Mouse (Mus musculus): ENCODE data around the gene Gm428. TPM values are rescaled to one million over a fixed set of nuclear protein-coding genes. Genes with fewer than 3 reads are reported as not detected.
"Not testable (repeated sequence)": the region's sequence is repeated elsewhere in the genome, so short reads cannot be mapped to it uniquely, and the experiment has no call there.

Gm428 gene
- polyA plus RNA-seq (2015; fragmentation: Nextera tagmentation; extraction: Ambion mirVana), result not detected in 2 replicates

DNA sequence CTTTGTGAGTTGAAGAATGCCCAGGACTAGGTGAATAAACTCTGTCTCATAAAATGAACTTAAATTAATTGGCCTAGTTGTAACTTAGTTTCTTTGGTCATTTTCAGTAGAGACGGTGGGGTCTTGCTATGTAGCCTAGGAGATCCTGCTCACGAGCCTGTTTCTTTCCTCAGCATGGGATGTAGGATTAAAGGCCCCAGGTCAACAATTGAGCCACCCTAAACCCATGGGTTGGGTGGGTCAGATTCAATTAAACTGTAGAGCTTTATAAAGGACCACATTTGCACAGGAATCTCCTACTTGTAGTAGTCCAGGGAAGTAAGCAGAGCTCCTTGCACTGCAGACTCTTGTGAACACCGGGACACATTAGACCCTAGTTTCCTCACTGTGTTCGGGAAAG lies at the start of gene Gm428:
Gm428 (plus strand) TSS at position 301 of the 400 bp plus-strand sequence.
- not testable (repeated sequence) for H3K9ac ChIP-seq; H3K4me1 ChIP-seq; ATAC-seq (ENCODE audit: borderline replicate concordance, extremely low read depth, low FRiP score, low TSS enrichment); H3K4me3 ChIP-seq; H3K9me3 ChIP-seq; H3K4me2 ChIP-seq; H3K27me3 ChIP-seq; H3K36me3 ChIP-seq; H3K27ac ChIP-seq
- 60% methylated on average over 1 of the region's 4 CpGs for WGBS

DNA sequence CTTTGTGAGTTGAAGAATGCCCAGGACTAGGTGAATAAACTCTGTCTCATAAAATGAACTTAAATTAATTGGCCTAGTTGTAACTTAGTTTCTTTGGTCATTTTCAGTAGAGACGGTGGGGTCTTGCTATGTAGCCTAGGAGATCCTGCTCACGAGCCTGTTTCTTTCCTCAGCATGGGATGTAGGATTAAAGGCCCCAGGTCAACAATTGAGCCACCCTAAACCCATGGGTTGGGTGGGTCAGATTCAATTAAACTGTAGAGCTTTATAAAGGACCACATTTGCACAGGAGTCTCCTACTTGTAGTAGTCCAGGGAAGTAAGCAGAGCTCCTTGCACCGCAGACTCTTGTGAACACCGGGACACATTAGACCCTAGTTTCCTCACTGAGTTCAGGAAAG lies 45.5 kb upstream of the Gm428 start, which contains the start of gene Gm11236:
Gm11236 (plus strand) TSS at position 301 of the 400 bp plus-strand sequence.
- no CpG with 5 or more reads among the region's 4 CpGs for WGBS
- not testable (repeated sequence) for H3K27me3 ChIP-seq; ATAC-seq (ENCODE audit: borderline replicate concordance, extremely low read depth, low FRiP score, low TSS enrichment); H3K4me3 ChIP-seq; H3K9me3 ChIP-seq; H3K4me1 ChIP-seq; H3K27ac ChIP-seq; H3K9ac ChIP-seq; H3K4me2 ChIP-seq; H3K36me3 ChIP-seq

- ATAC-seq (ENCODE audit: borderline replicate concordance, extremely low read depth, low FRiP score, low TSS enrichment); H3K27ac ChIP-seq; H3K4me1 ChIP-seq; H3K27me3 ChIP-seq; H3K4me3 ChIP-seq; H3K9me3 ChIP-seq; H3K4me2 ChIP-seq; H3K9ac ChIP-seq; H3K36me3 ChIP-seq: not testable (repeated sequence)
- WGBS, result 77% methylated on average over 4 of the region's 4 CpGs
Observed at GRCm38 (mm10) chr4:73661864-73662263, 21.5 kb upstream of the Gm428 start.

GRCm38 (mm10) chr4:73668054-73668453 lies 15.3 kb upstream of the Gm428 start, which contains the start of gene Gm11239:
Gene Gm11239, plus strand, starts transcription at chr4:73668354.
- H3K27me3 ChIP-seq; H3K9ac ChIP-seq; H3K27ac ChIP-seq; H3K4me3 ChIP-seq; H3K4me2 ChIP-seq; H3K36me3 ChIP-seq; H3K4me1 ChIP-seq; ATAC-seq (ENCODE audit: borderline replicate concordance, extremely low read depth, low FRiP score, low TSS enrichment); H3K9me3 ChIP-seq: not testable (repeated sequence)
- no CpG with 5 or more reads among the region's 4 CpGs for WGBS

DNA sequence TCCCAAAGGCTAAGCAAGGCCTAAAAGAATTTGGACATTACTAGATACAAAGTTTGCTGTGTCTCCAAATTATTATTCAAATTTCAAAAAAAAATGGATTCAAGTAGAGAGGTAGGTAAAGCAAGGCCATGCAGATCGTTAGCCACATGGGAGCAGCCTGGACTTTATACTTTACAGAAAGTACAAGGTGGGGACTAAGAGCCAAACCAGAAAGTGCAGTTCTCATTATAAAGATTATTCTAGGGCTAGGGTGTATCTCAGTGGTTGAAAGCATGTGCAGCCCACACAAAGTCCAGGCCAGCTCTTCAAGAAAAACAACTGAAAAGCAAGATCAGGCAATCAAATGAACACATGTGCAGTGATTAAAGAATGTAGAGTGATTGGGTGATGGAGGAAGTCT lies 35.4 kb downstream of the Gm428 start:
- Histone ChIP-seq H3K36me3 (no peaks in the 10 kb centered on the region), H3K27me3 (no peaks in the 10 kb centered on the region), H3K4me1 (no peaks in the 10 kb centered on the region), H3K27ac (no peak overlapping the region), H3K4me2 (no peak overlapping the region), H3K9ac (no peak overlapping the region), H3K9me3 (no peaks in the 10 kb centered on the region), H3K4me3 (no peak overlapping the region)
- WGBS, result 92% methylated on average over 1 of the region's 1 CpGs
- no peak for ATAC-seq (ENCODE audit: borderline replicate concordance, extremely low read depth, low FRiP score, low TSS enrichment)

- Histone ChIP-seq H3K36me3 (no peaks in the 10 kb centered on the region), H3K27me3 (no peaks in the 10 kb centered on the region), H3K4me2 (no peak overlapping the region), H3K9ac (no peak overlapping the region), H3K4me1 (no peaks in the 10 kb centered on the region), H3K27ac (no peak overlapping the region), H3K4me3 (no peak overlapping the region), H3K9me3 (no peaks in the 10 kb centered on the region)
- ATAC-seq (ENCODE audit: borderline replicate concordance, extremely low read depth, low FRiP score, low TSS enrichment), result no peak
Observed at GRCm38 (mm10) chr4:73719819-73720218, 36.5 kb downstream of the Gm428 start.

Other genes with a start within 250 kb of the Gm428 start
- not detected in 2 replicates for gene Gm11238, start 75.6 kb upstream of the Gm428 start, polyA plus RNA-seq (2015; fragmentation: Nextera tagmentation; extraction: Ambion mirVana)
- gene Gm11237, start 60.5 kb upstream of the Gm428 start, polyA plus RNA-seq (2015; fragmentation: Nextera tagmentation; extraction: Ambion mirVana), result not detected in 2 replicates
- not detected in 2 replicates for gene Gm11236, start 45.4 kb upstream of the Gm428 start, polyA plus RNA-seq (2015; fragmentation: Nextera tagmentation; extraction: Ambion mirVana)
- not detected in 2 replicates for gene Gm11239, start 15.2 kb upstream of the Gm428 start, polyA plus RNA-seq (2015; fragmentation: Nextera tagmentation; extraction: Ambion mirVana)
- gene Rasef, start 107.5 kb downstream of the Gm428 start, polyA plus RNA-seq (2015; fragmentation: Nextera tagmentation; extraction: Ambion mirVana), result 4.1 and 4.4 TPM in 2 replicates
- gene Gm11758, start 192.8 kb downstream of the Gm428 start, polyA plus RNA-seq (2015; fragmentation: Nextera tagmentation; extraction: Ambion mirVana), result not detected in 2 replicates
- gene Gm11757, start 207.6 kb downstream of the Gm428 start, polyA plus RNA-seq (2015; fragmentation: Nextera tagmentation; extraction: Ambion mirVana), result not detected in 2 replicates
- gene Gm13871, start 222.4 kb downstream of the Gm428 start, polyA plus RNA-seq (2015; fragmentation: Nextera tagmentation; extraction: Ambion mirVana), result not detected in 2 replicates
- not detected in 2 replicates for gene Gm11756, start 237.2 kb downstream of the Gm428 start, polyA plus RNA-seq (2015; fragmentation: Nextera tagmentation; extraction: Ambion mirVana)